Mouse (Mus musculus): ENCODE measurements around the gene Tmem189.
A peak's percentile ranks its signal among the peaks of the same experiment; 100 is the strongest.

GRCm38 (mm10) chr2:167605178-167605794 is 84.3 kb downstream of the Tmem189 start:
- TF ChIP-seq POLR2A (IDR thresholded peaks at IDR 0.05; ENCODE audit: control insufficient read depth in 1 of 2, insufficient read depth in 1 of 2, low read depth in 1 of 2, low read length in 2 of 2, poor library complexity in 1 of 2) (no peak), CTCF (IDR thresholded peaks at IDR 0.05 in 2 of 3, conservative IDR thresholded peaks at IDR 0.05 in 1 of 3; ENCODE audit: control insufficient read depth in 1 of 3, insufficient read depth in 1 of 3, low read depth in 2 of 3, low read length in 3 of 3, poor library complexity in 1 of 3, severe bottlenecking in 1 of 3) (peak; percentile 85 to 96 (median 93)), MAX (IDR thresholded peaks at IDR 0.05; ENCODE audit: low read length) (no peak)

Measured in MEL (cell line).